Mouse (Mus musculus): ENCODE results near the gene Hyou1. TPM values are rescaled to one million over a fixed set of nuclear protein-coding genes. Genes with fewer than 3 reads are reported as not detected.
"Not testable (repeated sequence)": the region's sequence is repeated elsewhere in the genome, so short reads cannot be mapped to it uniquely, and the experiment has no call there.

Gene Hyou1
- polyA plus RNA-seq, 1 experiment from 2014 or later: 33.8 TPM

DNA sequence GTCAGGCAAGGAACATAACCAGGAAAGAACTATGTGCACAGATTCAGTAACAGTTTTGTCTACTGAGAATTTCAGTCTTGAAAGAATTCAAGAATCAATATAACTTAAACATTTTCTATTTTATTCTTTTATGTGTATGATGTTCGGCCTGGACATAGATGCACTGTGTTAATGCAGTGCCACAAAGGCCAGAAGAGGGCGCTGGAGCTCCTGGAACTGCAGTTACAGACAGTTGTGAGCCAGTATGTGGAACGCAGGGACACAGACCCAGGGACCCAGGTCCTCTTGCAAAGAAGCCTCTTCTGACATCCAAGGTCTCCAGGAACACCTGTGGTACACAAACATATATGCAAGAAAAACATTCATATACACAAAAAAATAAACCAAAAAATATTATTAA is 14.8 kb upstream of the Hyou1 start:
- WGBS: 62% methylated on average over 3 of the region's 3 CpGs
- no peak for ATAC-seq (ENCODE audit: insufficient read depth, low FRiP score)

DNA sequence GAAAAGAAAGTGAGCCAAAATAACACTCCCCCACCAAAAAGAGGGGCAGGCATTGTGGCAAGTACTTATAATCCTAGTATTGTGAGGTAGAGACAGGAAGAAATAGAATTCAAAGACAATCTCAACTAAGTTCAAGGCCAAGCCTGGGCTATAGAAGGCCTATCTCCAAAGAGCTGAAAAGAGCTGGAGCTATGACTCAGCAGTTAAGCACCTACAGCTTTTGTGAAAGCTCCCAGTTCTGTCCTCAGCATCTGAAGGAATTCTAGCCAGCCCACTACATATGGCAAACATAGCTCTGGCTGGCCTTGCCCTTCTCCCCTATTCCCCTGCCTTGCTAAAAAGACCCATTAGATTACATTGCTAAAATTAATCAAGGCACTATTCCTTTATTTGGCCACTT is 5.9 kb upstream of the Hyou1 start:
- H3K4me3 ChIP-seq (replicated peaks; ENCODE audit: low read length): no peak overlapping the region
- no peaks in the 10 kb centered on the region for H3K36me3 ChIP-seq (ENCODE audit: control insufficient read depth, insufficient read depth, low read length)
- H3K4me2 ChIP-seq (ENCODE audit: low read depth, low read length): no peak overlapping the region
- no peak for ATAC-seq (ENCODE audit: insufficient read depth, low FRiP score)
- 0 out of 2 replicates have a peak, but pooled peaks cover 2% of the 10 kb centered on the region for H3K9me3 ChIP-seq (replicated peaks; ENCODE audit: control insufficient read depth, low read length)
- H3K9ac ChIP-seq (ENCODE audit: low read length): no peak overlapping the region
- peaks cover 2% of the 10 kb centered on the region for H3K4me1 ChIP-seq (ENCODE audit: control insufficient read depth, insufficient read depth, low read length)
- H3K27me3 ChIP-seq (ENCODE audit: control insufficient read depth, insufficient read depth, low read length): no peaks in the 10 kb centered on the region
- no peak overlapping the region for H3K27ac ChIP-seq (ENCODE audit: low read length)

More for the DNA sequence above, 14.8 kb upstream of the Hyou1 start:
- Histone ChIP-seq H3K27ac (ENCODE audit: low read length) (no peak overlapping the region), H3K4me1 (ENCODE audit: control insufficient read depth, insufficient read depth, low read length) (peaks cover 8% of the 10 kb centered on the region), H3K9me3 (replicated peaks; ENCODE audit: control insufficient read depth, low read length) (no peaks in the 10 kb centered on the region), H3K36me3 (ENCODE audit: control insufficient read depth, insufficient read depth, low read length) (no peaks in the 10 kb centered on the region), H3K27me3 (ENCODE audit: control insufficient read depth, insufficient read depth, low read length) (no peaks in the 10 kb centered on the region), H3K9ac (ENCODE audit: low read length) (no peak overlapping the region), H3K4me2 (ENCODE audit: low read depth, low read length) (no peak overlapping the region), H3K4me3 (replicated peaks; ENCODE audit: low read length) (no peak overlapping the region)

DNA sequence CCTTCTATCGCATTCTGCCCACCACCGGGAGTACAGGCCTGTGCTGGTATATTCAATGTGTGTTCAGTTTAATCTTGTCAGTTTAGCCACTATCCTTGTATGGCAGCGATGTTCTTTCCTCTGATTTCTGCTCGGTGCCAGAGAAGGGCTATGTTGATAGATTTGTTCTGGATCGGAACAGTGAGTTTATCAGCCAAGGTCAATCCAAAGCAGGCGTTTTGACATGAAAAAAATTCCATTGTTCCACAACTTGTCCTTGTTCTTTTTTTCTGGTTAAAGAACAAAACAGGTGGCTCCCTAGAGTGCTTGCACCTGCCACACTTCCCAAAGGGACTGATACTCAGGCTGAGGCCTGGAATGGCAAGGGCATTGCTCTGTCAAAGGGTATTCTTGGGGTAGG is 3.1 kb upstream of the Hyou1 start:
- Histone ChIP-seq H3K4me3 (replicated peaks; ENCODE audit: low read length) (no peak overlapping the region), H3K4me1 (ENCODE audit: control insufficient read depth, insufficient read depth, low read length) (peaks cover 12% of the 10 kb centered on the region), H3K9ac (ENCODE audit: low read length) (no peak overlapping the region), H3K4me2 (ENCODE audit: low read depth, low read length) (no peak overlapping the region), H3K27ac (ENCODE audit: low read length) (no peak overlapping the region), H3K36me3 (ENCODE audit: control insufficient read depth, insufficient read depth, low read length) (no peaks in the 10 kb centered on the region), H3K9me3 (replicated peaks; ENCODE audit: control insufficient read depth, low read length) (0 out of 2 replicates have a peak, but pooled peaks cover 2% of the 10 kb centered on the region), H3K27me3 (ENCODE audit: control insufficient read depth, insufficient read depth, low read length) (no peaks in the 10 kb centered on the region)
- no peak for ATAC-seq (ENCODE audit: insufficient read depth, low FRiP score)
- WGBS: 81% methylated on average over 6 of the region's 6 CpGs

DNA sequence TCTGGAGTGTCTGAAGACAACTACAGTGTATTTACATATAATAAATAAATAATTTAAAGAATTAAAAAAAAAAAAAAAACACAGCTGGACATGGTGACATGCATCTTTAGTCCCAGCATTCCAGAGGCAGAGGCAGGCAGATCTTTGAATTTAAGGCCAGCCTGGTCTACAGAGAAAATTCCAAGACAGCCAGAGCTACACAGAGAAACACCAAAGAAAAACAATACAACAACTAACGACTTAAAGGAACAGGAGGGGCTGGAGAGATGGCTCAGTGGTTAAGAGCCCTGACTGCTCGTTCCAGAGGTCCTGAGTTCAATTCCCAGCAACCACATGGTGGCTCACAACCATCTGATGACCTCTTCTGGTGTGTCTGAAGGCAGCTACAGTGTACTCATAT is 2.0 kb upstream of the Hyou1 start:
- peaks cover 12% of the 10 kb centered on the region for H3K4me1 ChIP-seq (ENCODE audit: control insufficient read depth, insufficient read depth, low read length)
- 79% methylated on average over 2 of the region's 2 CpGs for WGBS
- not testable (repeated sequence) for H3K36me3 ChIP-seq (ENCODE audit: control insufficient read depth, insufficient read depth, low read length); ATAC-seq (ENCODE audit: insufficient read depth, low FRiP score); H3K27me3 ChIP-seq (ENCODE audit: control insufficient read depth, insufficient read depth, low read length); H3K4me3 ChIP-seq (replicated peaks; ENCODE audit: low read length); H3K4me2 ChIP-seq (ENCODE audit: low read depth, low read length); H3K9ac ChIP-seq (ENCODE audit: low read length); H3K9me3 ChIP-seq (replicated peaks; ENCODE audit: control insufficient read depth, low read length); H3K27ac ChIP-seq (ENCODE audit: low read length)

DNA sequence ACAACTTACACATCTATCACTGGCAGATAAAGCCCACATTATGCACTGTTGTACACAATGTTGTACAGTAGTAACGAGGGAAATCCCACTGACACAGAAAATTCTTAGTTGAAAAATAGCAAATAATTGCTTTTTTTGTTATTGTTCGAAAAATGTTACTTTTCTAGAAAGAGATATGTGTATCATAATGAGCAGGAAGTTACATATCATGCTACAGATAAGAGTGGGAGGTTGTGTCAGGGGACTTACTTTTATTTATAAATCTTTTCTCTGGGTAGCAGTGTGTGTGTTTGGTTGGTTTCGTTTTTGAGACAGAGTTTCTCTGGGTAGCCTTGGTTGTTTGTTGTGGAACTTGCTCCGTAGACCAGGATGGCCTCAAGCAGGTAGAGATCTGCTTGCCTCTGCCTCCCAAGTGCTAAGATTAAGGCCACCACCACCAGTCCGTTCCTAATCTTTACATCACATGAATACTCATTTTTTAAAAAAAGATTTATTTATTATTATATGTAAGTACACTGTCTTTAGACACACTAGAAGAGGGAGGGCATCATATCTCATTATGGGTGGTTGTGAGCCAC is 1.0 kb upstream of the Hyou1 start:
- Histone ChIP-seq H3K4me2 (ENCODE audit: low read depth, low read length) (peak overlapping the region; percentile 72), H3K9me3 (replicated peaks; ENCODE audit: control insufficient read depth, low read length) (no peaks in the 10 kb centered on the region), H3K27me3 (ENCODE audit: control insufficient read depth, insufficient read depth, low read length) (no peaks in the 10 kb centered on the region), H3K4me3 (replicated peaks; ENCODE audit: low read length) (peak overlapping the region; percentile 91), H3K4me1 (ENCODE audit: control insufficient read depth, insufficient read depth, low read length) (peaks cover 12% of the 10 kb centered on the region), H3K27ac (ENCODE audit: low read length) (peak overlapping the region; percentile 93; the same call in 1 of the 2 replicates), H3K36me3 (ENCODE audit: control insufficient read depth, insufficient read depth, low read length) (peaks cover 12% of the 10 kb centered on the region), H3K9ac (ENCODE audit: low read length) (peak overlapping the region; percentile 86)
- 78% methylated on average over 5 of the region's 5 CpGs for WGBS
- no peak for ATAC-seq (ENCODE audit: insufficient read depth, low FRiP score)

DNA sequence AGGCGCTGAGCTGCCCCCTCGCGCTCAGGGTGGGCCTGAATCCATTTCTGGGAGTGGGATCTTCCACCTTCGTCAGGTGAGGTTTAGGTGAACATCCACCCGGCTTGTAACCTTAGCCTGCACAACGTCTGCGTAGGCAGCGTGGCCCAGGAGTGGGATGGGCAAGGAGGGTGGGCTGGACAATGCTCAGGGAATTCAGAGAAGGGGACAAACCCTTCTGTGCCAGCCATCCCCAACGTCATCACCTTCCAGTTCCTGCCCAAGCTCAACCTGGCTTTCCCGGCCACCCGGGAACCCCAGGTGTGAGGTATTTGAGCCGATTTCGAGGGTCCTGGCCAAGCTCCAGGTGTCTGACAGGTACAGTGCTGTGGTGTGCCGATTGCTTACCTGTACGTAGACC is 572 bp downstream of the Hyou1 start:
- peak overlapping the region; percentile 87 for H3K27ac ChIP-seq (ENCODE audit: low read length)
- peak overlapping the region; percentile 83 for H3K9ac ChIP-seq (ENCODE audit: low read length)
- H3K4me2 ChIP-seq (ENCODE audit: low read depth, low read length): peak overlapping the region; percentile 63
- no peak; the same call in 1 of the 2 replicates for ATAC-seq (ENCODE audit: insufficient read depth, low FRiP score)
- H3K4me3 ChIP-seq (replicated peaks; ENCODE audit: low read length): peak overlapping the region; percentile 91
- H3K9me3 ChIP-seq (replicated peaks; ENCODE audit: control insufficient read depth, low read length): no peaks in the 10 kb centered on the region
- H3K27me3 ChIP-seq (ENCODE audit: control insufficient read depth, insufficient read depth, low read length): no peaks in the 10 kb centered on the region
- WGBS: 4% methylated on average over 15 of the region's 15 CpGs
- peaks cover 26% of the 10 kb centered on the region for H3K36me3 ChIP-seq (ENCODE audit: control insufficient read depth, insufficient read depth, low read length)
- peaks cover 12% of the 10 kb centered on the region for H3K4me1 ChIP-seq (ENCODE audit: control insufficient read depth, insufficient read depth, low read length)

DNA sequence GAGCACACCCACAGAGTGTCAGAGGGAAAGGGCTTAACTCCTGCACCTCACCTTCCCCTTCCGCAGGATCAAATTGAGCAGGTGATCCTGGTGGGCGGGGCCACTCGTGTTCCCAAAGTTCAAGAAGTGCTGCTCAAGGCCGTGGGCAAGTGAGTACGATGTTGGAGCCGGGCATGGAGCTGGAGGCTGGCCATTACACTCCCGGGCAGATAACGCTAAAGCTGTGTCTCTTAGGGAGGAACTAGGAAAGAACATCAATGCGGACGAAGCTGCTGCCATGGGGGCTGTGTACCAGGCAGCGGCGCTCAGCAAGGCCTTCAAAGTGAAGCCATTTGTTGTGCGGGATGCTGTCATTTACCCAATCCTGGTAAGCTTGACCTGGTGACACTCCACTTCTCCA is 5.3 kb downstream of the Hyou1 start:
- ATAC-seq (ENCODE audit: insufficient read depth, low FRiP score): no peak

DNA sequence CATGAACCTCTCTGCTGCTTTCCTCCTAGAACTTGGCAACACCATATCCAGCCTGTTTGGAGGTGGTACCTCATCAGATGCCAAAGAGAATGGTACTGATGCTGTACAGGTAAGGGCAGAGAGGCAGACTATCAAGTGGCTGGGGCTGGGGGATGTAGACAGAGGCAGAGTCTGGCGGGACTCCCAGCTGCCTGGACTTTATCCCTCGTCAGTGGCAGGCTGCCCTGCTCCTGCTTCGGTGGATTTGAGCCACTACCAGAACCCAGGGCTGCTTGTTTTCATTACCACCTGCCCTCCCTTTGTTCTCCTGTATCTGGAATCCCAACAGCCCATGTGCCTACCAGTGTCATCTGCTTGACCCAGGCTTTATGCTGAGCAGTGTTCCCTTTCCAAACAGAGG is 7.9 kb downstream of the Hyou1 start:
- Histone ChIP-seq H3K4me2 (ENCODE audit: low read depth, low read length) (no peak overlapping the region), H3K36me3 (ENCODE audit: control insufficient read depth, insufficient read depth, low read length) (peaks cover 48% of the 10 kb centered on the region), H3K27ac (ENCODE audit: low read length) (no peak overlapping the region), H3K9ac (ENCODE audit: low read length) (no peak overlapping the region), H3K27me3 (ENCODE audit: control insufficient read depth, insufficient read depth, low read length) (no peaks in the 10 kb centered on the region), H3K4me1 (ENCODE audit: control insufficient read depth, insufficient read depth, low read length) (no peaks in the 10 kb centered on the region), H3K4me3 (replicated peaks; ENCODE audit: low read length) (no peak overlapping the region), H3K9me3 (replicated peaks; ENCODE audit: control insufficient read depth, low read length) (no peaks in the 10 kb centered on the region)
- ATAC-seq (ENCODE audit: insufficient read depth, low FRiP score): no peak
- WGBS: 87% methylated on average over 3 of the region's 3 CpGs

More for the DNA sequence above, 5.3 kb downstream of the Hyou1 start:
- no peak overlapping the region for H3K4me3 ChIP-seq (replicated peaks; ENCODE audit: low read length)
- H3K9ac ChIP-seq (ENCODE audit: low read length): no peak overlapping the region
- peaks cover 7% of the 10 kb centered on the region for H3K4me1 ChIP-seq (ENCODE audit: control insufficient read depth, insufficient read depth, low read length)
- 83% methylated on average over 13 of the region's 13 CpGs for WGBS
- no peak overlapping the region for H3K27ac ChIP-seq (ENCODE audit: low read length)
- H3K4me2 ChIP-seq (ENCODE audit: low read depth, low read length): no peak overlapping the region
- no peaks in the 10 kb centered on the region for H3K9me3 ChIP-seq (replicated peaks; ENCODE audit: control insufficient read depth, low read length)
- H3K27me3 ChIP-seq (ENCODE audit: control insufficient read depth, insufficient read depth, low read length): no peaks in the 10 kb centered on the region
- peaks cover 54% of the 10 kb centered on the region for H3K36me3 ChIP-seq (ENCODE audit: control insufficient read depth, insufficient read depth, low read length)

DNA sequence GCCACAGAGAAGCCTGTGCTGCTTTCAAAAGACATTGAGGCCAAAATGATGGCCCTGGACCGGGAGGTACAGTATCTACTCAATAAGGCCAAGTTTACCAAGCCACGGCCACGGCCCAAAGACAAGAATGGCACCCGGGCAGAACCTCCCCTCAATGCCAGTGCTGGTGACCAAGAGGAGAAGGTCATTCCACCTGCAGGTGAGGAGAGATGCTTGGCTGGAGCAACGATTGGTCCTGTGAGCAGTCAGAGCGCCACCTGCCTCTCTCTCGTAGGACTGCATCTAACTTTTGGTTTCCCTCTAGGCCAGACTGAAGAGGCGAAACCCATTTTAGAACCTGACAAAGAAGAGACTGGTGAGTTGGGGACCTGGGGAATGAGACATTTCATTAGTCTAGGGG is 10.0 kb downstream of the Hyou1 start:
- H3K4me1 ChIP-seq (ENCODE audit: control insufficient read depth, insufficient read depth, low read length): no peaks in the 10 kb centered on the region
- H3K4me2 ChIP-seq (ENCODE audit: low read depth, low read length): no peak overlapping the region
- 0 out of 2 replicates have a peak, but pooled peaks have one; percentile 6 for ATAC-seq (ENCODE audit: insufficient read depth, low FRiP score)
- H3K9ac ChIP-seq (ENCODE audit: low read length): no peak overlapping the region
- H3K36me3 ChIP-seq (ENCODE audit: control insufficient read depth, insufficient read depth, low read length): peaks cover 34% of the 10 kb centered on the region
- H3K27me3 ChIP-seq (ENCODE audit: control insufficient read depth, insufficient read depth, low read length): no peaks in the 10 kb centered on the region
- H3K27ac ChIP-seq (ENCODE audit: low read length): no peak overlapping the region
- H3K4me3 ChIP-seq (replicated peaks; ENCODE audit: low read length): no peak overlapping the region
- WGBS: 54% methylated on average over 8 of the region's 8 CpGs
- H3K9me3 ChIP-seq (replicated peaks; ENCODE audit: control insufficient read depth, low read length): no peaks in the 10 kb centered on the region
